Mouse (Mus musculus) T-helper 1 cell (primary cell): ENCODE data around the gene Aff1.

Experiments
- in situ Hi-C: fragments of 300-600 bp; cut with MboI, MseI; formaldehyde crosslinking; loops from one replicate; pipeline ENCODE4 v1.15.1; 2025; ENCODE audit warnings: high pct_unique_total_duplicates

Gene Aff1

GRCm38 (mm10) chr5:103770447-103771222, 78.5 kb downstream of the Aff1 start:
- in situ Hi-C loops, result no loop called here

GRCm38 (mm10) chr5:103771380-103771779, 79.2 kb downstream of the Aff1 start:
- in situ Hi-C loops, result no loop called here

- in situ Hi-C loops, result no loop called here
Observed at GRCm38 (mm10) chr5:103772252-103772651, 80.1 kb downstream of the Aff1 start.

- in situ Hi-C loops, result no loop called here
Observed at GRCm38 (mm10) chr5:103773100-103773552, 81.0 kb downstream of the Aff1 start.

GRCm38 (mm10) chr5:103774703-103775333, 82.6 kb downstream of the Aff1 start:
- in situ Hi-C loops, result no loop called here

GRCm38 (mm10) chr5:103775429-103775828, 83.3 kb downstream of the Aff1 start:
- in situ Hi-C loops, result no loop called here

- in situ Hi-C loops, result no loop called here
Observed at GRCm38 (mm10) chr5:103776842-103777241, 84.7 kb downstream of the Aff1 start.

GRCm38 (mm10) chr5:103777446-103777845, 85.3 kb downstream of the Aff1 start:
- in situ Hi-C loops, result no loop called here

- in situ Hi-C loops, result no loop called here
Observed at GRCm38 (mm10) chr5:103778314-103779117, 86.3 kb downstream of the Aff1 start.

GRCm38 (mm10) chr5:103779836-103780235, 87.7 kb downstream of the Aff1 start:
- in situ Hi-C loops, result no loop called here

GRCm38 (mm10) chr5:103780266-103780665, 88.1 kb downstream of the Aff1 start:
- in situ Hi-C loops, result no loop called here

- in situ Hi-C loops, result no loop called here
Observed at GRCm38 (mm10) chr5:103780836-103781235, 88.7 kb downstream of the Aff1 start.

GRCm38 (mm10) chr5:103783086-103783668, 91.0 kb downstream of the Aff1 start:
- in situ Hi-C loops, result no loop called here

- in situ Hi-C loops, result no loop called here
Observed at GRCm38 (mm10) chr5:103786096-103786495, 93.9 kb downstream of the Aff1 start.

- in situ Hi-C loops, result no loop called here
Observed at GRCm38 (mm10) chr5:103788476-103788875, 96.3 kb downstream of the Aff1 start.

- in situ Hi-C loops, result no loop called here
Observed at GRCm38 (mm10) chr5:103788976-103789375, 96.8 kb downstream of the Aff1 start.

- in situ Hi-C loops, result no loop called here
Observed at GRCm38 (mm10) chr5:103789619-103790116, 97.5 kb downstream of the Aff1 start.

GRCm38 (mm10) chr5:103791741-103792140, 99.6 kb downstream of the Aff1 start:
- in situ Hi-C loops, result no loop called here

GRCm38 (mm10) chr5:103795121-103795520, 102.9 kb downstream of the Aff1 start:
- in situ Hi-C loops, result no loop called here

GRCm38 (mm10) chr5:103796035-103796434, 103.9 kb downstream of the Aff1 start:
- in situ Hi-C loops, result no loop called here

GRCm38 (mm10) chr5:103797774-103798173, 105.6 kb downstream of the Aff1 start:
- in situ Hi-C loops, result no loop called here

- in situ Hi-C loops, result no loop called here
Observed at GRCm38 (mm10) chr5:103799438-103799837, 107.3 kb downstream of the Aff1 start.
